Mouse (Mus musculus) kidney, embryonic 16.5 days (tissue): ENCODE data around the gene Cx3cr1. TPM values are rescaled to one million over a fixed set of nuclear protein-coding genes. Genes with fewer than 3 reads are reported as not detected.
"Not testable (repeated sequence)": the region's sequence is repeated elsewhere in the genome, so short reads cannot be mapped to it uniquely, and the experiment has no call there.

Experiments
- ATAC-seq: fragments of 200-750 bp; cut with Nextera tagmentation; 2 replicates; pipeline ENCODE4 v1.8.0; 2017; ENCODE audit warnings: moderate TSS enrichment; ENCODE audit not compliant: low FRiP score, low TSS enrichment
- H3K27ac ChIP-seq: fragments of 300-500 bp; sonication (generic); 2 replicates; pipeline ENCODE4 v1.5.1; 2014; ENCODE audit warnings: low read length
- H3K27me3 ChIP-seq: fragments of 300-500 bp; sonication (generic); 2 replicates; pipeline ENCODE4 v1.6.1; 2014; ENCODE audit warnings: low read length, control low read depth, mixed read lengths; ENCODE audit not compliant: insufficient read depth
- H3K36me3 ChIP-seq: fragments of 300-500 bp; sonication (generic); 2 replicates; pipeline ENCODE4 v1.6.1; 2014; ENCODE audit warnings: low read length, control low read depth, mixed read lengths; ENCODE audit not compliant: insufficient read depth
- H3K4me1 ChIP-seq: fragments of 300-500 bp; sonication (generic); 2 replicates; pipeline ENCODE4 v1.6.1; 2014; ENCODE audit warnings: low read length, control low read depth, mixed read lengths; ENCODE audit not compliant: insufficient read depth
- H3K4me2 ChIP-seq: fragments of 300-500 bp; sonication (generic); replicated peaks from 2 replicates; pipeline ENCODE4 v1.6.1; 2014; ENCODE audit warnings: low read depth, low read length
- H3K4me3 ChIP-seq: fragments of 300-500 bp; sonication (generic); 2 replicates; pipeline ENCODE4 v1.5.1; 2014; ENCODE audit warnings: mild to moderate bottlenecking, low read length
- H3K9ac ChIP-seq: fragments of 300-500 bp; sonication (generic); replicated peaks from 2 replicates; pipeline ENCODE4 v1.6.1; 2014; ENCODE audit warnings: low read length
- H3K9me3 ChIP-seq: fragments of 300-500 bp; sonication (generic); 2 replicates; pipeline ENCODE4 v1.6.1; 2016; ENCODE audit warnings: low read length, control low read depth
- WGBS: fragments of 180-500 bp; shearing (Covaris S2); extraction: QIAGEN DNeasy Blood & Tissue Kit; methylation state at CpG from one replicate; pipeline ENCODE4 v1.1.7; 2014; 5-methylcytosine and 5-hydroxymethylcytosine counted together
- polyA plus RNA-seq: library from polyadenylated mRNA; unstranded; fragments of >200 nt; fragmentation: Nextera tagmentation; extraction: Ambion mirVana; gene quantifications from 2 replicates; pipeline ENCODE4 v1.2.1, GENCODE M21; 2015

The Cx3cr1 gene
- polyA plus RNA-seq, 1 experiment from 2014 or later = 5.3 TPM

DNA sequence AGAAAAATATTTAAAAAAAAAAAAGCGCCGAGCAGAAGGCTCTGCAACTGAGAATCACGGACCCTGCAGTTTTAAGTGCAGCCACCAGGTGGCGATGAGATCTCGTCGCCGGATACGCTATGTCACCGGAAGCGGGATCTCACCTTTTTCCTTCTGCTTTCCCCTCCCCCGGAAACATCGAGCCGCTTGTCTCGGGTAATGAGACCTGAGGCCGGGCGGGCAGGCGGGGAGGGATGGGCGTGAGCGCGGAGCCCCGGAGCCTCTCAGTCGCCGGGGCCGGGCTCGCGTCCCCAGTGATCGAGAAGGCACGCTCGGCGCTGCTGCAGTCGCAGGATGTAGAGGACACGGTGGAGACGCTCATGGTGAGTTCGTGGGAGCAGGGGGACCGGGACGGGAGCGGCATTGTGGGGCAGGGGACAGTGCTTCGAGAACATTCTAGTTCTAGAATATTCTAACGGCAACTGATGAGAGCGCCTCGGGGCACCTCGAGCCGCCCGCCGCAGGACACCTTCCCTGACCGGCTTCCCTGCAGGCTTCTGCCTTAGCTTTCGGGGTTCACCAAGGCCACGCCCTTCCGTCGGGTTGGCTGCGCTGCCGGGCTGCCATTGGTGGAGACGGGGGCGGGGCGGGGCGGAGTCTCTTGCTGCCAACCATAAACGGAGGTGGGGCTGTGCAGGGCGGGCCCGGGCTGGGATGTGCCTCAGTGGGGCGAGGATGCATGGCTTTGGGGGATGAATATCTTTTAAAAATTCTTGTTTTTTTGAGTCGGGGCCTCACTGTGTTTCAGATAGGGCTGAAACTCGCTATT lies 40.7 kb upstream of the Cx3cr1 start, which contains the start of gene Slc25a38:
Slc25a38 (plus strand) TSS at position 164 of the 808 bp plus-strand sequence.
- under 1% methylated on average over 62 of the region's 62 CpGs for WGBS
- peak within 1 kb of the TSS; percentile 88 for H3K4me3 ChIP-seq
- peak within 1 kb of the TSS; percentile 77 for H3K9ac ChIP-seq
- H3K4me1 ChIP-seq = peaks cover 6% of the 10 kb centered on the region
- peak; percentile 98 for ATAC-seq
- no peaks in the 10 kb centered on the region for H3K27me3 ChIP-seq
- no peaks in the 10 kb centered on the region for H3K36me3 ChIP-seq
- peak within 1 kb of the TSS; percentile 73 for H3K4me2 ChIP-seq
- H3K27ac ChIP-seq = peak within 1 kb of the TSS; percentile 97
- no peaks in the 10 kb centered on the region for H3K9me3 ChIP-seq

DNA sequence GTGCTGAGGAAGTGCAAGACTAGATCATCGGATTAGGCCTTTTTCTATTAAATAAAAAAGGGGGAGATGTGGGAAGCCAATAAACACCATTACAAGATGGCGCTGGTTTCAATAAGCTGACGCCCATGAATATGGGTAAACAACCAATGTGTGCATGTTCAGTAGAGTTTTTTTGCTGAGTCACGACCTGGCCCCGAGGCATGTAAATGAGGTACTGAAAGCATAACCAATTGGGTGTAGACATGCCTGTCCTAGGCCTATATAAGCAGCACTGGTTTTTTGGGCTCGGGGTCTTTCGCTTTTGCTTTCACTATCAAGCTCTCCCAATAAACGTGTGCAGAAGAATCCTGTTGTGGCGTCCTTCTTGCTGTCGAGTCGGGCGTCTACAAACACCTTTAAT lies 39.3 kb upstream of the Cx3cr1 start:
- H3K9ac ChIP-seq, H3K4me2 ChIP-seq, H3K27me3 ChIP-seq, H3K4me1 ChIP-seq, H3K9me3 ChIP-seq, ATAC-seq, H3K36me3 ChIP-seq, H3K27ac ChIP-seq, H3K4me3 ChIP-seq: not testable (repeated sequence)
- WGBS = 95% methylated on average over 12 of the region's 12 CpGs

DNA sequence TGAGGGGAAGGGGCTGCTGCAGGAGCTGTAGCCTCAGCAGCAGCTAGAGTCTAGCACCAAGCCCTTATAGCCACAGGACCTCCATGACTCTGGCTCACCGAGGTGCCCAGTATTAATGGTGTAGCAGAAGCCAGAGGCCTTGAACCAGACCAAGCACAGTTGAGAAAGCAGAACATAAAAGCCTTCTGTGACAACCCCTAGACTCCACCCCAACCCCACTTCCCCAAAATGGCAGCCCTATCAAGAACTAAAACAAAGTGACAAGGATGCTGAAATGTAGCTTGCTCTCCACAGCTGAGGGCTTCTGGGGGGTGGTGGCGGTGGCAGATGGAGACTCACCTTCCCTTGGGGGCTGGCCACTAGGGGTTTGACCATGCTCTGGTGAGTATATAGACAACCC lies 31.5 kb upstream of the Cx3cr1 start:
- no peaks in the 10 kb centered on the region for H3K27me3 ChIP-seq
- peaks cover 4% of the 10 kb centered on the region; the same call in 1 of the 2 replicates for H3K9me3 ChIP-seq
- no peak overlapping the region for H3K4me3 ChIP-seq
- no peak for ATAC-seq
- H3K4me2 ChIP-seq = no peak overlapping the region
- no peak overlapping the region for H3K9ac ChIP-seq
- H3K36me3 ChIP-seq = no peaks in the 10 kb centered on the region
- no peak overlapping the region for H3K27ac ChIP-seq
- 85% methylated on average over 2 of the region's 2 CpGs for WGBS
- no peaks in the 10 kb centered on the region for H3K4me1 ChIP-seq

DNA sequence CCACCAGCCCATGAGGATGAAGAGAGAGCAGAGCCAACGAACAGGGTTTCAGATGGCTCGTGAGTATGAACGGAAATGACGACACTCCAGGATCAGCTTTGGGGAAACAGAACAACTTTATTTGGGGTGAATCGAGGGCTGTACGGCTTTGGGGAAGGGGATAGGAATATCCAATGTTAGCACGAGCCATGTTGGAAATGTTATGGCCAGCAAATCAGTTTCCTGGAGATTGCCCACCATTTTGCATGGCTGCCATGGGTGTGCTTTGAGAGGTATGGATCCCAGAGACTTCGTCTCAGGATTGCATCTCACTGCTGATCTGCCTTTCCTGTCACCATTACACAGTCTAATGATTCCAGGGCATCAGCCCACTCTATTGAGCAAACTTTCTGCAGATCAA lies 29.6 kb upstream of the Cx3cr1 start:
- H3K4me1 ChIP-seq = no peaks in the 10 kb centered on the region
- ATAC-seq = no peak

DNA sequence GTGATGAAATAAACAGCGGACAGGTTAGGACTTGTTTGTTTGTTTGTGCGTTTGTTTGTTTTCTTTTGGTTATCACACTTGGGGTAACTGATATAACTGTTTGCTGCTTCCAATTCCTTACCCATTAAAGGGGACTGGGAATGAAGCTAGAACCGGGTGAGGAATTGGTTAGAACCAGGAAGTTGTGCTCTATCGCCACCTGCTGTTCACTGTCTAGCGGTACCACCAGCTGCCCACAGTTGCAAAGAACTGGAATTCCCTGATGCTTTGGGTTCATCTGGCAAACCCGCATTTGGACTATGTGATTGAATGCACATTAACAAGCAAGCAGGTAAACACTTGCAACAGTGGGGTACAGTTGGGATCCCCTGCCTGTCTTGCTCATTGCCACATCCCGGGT lies 29.0 kb upstream of the Cx3cr1 start:
- Histone ChIP-seq H3K36me3 (no peaks in the 10 kb centered on the region), H3K4me3 (no peak overlapping the region), H3K4me1 (no peaks in the 10 kb centered on the region), H3K9me3 (peaks cover 4% of the 10 kb centered on the region; the same call in 1 of the 2 replicates), H3K27ac (no peak overlapping the region), H3K9ac (no peak overlapping the region), H3K4me2 (no peak overlapping the region), H3K27me3 (no peaks in the 10 kb centered on the region)
- no peak for ATAC-seq
- 24% methylated on average over 7 of the region's 7 CpGs for WGBS

More for the DNA sequence above, 29.6 kb upstream of the Cx3cr1 start:
- no peaks in the 10 kb centered on the region for H3K27me3 ChIP-seq
- no peak overlapping the region for H3K4me2 ChIP-seq
- 81% methylated on average over 8 of the region's 8 CpGs for WGBS
- no peak overlapping the region for H3K9ac ChIP-seq
- no peaks in the 10 kb centered on the region for H3K36me3 ChIP-seq
- no peak overlapping the region for H3K27ac ChIP-seq
- peaks cover 4% of the 10 kb centered on the region; the same call in 1 of the 2 replicates for H3K9me3 ChIP-seq
- H3K4me3 ChIP-seq = no peak overlapping the region

DNA sequence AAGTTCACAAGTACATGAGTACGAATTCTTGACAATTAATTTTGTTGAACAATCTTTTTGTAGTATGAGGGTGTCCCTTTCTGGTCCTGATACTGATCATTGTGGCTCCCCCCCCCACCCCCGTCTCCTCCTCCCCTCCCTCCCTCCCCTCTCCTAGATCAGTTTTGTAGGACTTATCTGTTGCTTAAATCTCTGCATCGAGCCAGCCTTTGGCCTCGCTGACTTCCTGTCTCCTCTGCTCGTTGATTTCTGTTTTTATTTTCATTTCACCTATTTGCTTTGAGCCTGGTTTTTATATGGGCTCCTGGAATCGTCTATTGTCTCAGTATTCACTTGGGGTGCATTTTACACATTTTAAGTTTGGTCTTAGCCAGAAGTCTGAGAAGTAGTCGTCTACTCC lies 26.2 kb upstream of the Cx3cr1 start:
- WGBS = 47% methylated on average over 7 of the region's 7 CpGs
- H3K4me3 ChIP-seq = no peak overlapping the region
- H3K9me3 ChIP-seq = no peaks in the 10 kb centered on the region
- no peaks in the 10 kb centered on the region for H3K36me3 ChIP-seq
- no peaks in the 10 kb centered on the region for H3K27me3 ChIP-seq
- H3K4me2 ChIP-seq = no peak overlapping the region
- H3K4me1 ChIP-seq = no peaks in the 10 kb centered on the region
- no peak for ATAC-seq
- no peak overlapping the region for H3K9ac ChIP-seq
- no peak overlapping the region for H3K27ac ChIP-seq

DNA sequence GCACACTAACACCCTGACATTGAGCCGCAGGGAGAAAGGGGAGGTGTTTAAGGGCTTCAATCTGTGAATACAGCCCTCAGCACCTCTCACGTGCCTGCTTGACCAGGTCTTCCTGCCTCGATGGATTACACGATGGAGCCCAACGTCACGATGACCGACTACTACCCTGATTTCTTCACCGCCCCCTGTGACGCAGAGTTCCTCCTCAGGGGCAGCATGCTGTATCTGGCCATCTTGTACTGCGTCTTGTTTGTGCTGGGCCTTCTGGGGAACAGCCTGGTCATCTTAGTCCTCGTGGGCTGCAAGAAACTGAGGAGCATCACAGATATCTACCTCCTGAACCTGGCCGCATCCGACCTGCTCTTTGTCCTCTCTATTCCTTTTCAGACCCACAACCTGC lies 24.0 kb upstream of the Cx3cr1 start:
- Histone ChIP-seq H3K4me3 (no peak overlapping the region), H3K4me2 (no peak overlapping the region), H3K27me3 (no peaks in the 10 kb centered on the region), H3K27ac (no peak overlapping the region), H3K4me1 (no peaks in the 10 kb centered on the region), H3K9ac (no peak overlapping the region), H3K9me3 (0 out of 2 replicates have a peak, but pooled peaks cover 6% of the 10 kb centered on the region), H3K36me3 (no peaks in the 10 kb centered on the region)
- no peak for ATAC-seq
- 86% methylated on average over 13 of the region's 13 CpGs for WGBS

DNA sequence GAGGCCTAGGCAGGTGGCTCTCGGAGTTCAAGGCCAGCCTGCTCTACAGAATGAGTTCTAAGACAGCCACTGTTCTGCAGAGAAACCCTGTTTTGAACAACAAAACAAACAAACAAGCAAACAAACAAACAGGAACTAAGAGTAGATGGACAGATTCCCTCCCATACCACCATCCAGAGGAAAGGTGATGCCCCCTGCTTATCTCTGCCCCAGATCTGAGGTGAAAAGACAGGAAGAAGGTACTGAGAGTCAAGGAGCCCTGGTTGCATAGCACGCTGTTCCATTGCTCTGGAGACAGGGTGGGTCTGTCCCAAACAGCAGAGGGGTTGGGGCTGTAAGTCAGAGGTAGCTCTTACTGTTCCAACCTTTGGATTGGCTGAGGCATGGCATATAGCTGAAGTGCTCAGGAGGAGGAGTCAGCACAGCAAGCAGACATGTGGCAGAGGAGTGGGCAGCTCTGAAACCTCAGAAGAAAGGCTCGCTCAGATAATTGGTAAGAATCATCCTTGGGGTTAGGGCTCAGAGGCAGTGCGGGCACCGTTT lies 22.1 kb upstream of the Cx3cr1 start, which contains the start of gene Ccr8:
Ccr8 (plus strand) TSS at position 419 of the 543 bp plus-strand sequence.
- Histone ChIP-seq H3K4me2 (no peak within 1 kb of the TSS), H3K9me3 (0 out of 2 replicates have a peak, but pooled peaks cover 6% of the 10 kb centered on the region), H3K36me3 (no peaks in the 10 kb centered on the region), H3K4me1 (no peaks in the 10 kb centered on the region), H3K27ac (no peak within 1 kb of the TSS), H3K4me3 (no peak within 1 kb of the TSS), H3K27me3 (no peaks in the 10 kb centered on the region), H3K9ac (no peak within 1 kb of the TSS)
- 76% methylated on average over 5 of the region's 5 CpGs for WGBS
- ATAC-seq = no peak

DNA sequence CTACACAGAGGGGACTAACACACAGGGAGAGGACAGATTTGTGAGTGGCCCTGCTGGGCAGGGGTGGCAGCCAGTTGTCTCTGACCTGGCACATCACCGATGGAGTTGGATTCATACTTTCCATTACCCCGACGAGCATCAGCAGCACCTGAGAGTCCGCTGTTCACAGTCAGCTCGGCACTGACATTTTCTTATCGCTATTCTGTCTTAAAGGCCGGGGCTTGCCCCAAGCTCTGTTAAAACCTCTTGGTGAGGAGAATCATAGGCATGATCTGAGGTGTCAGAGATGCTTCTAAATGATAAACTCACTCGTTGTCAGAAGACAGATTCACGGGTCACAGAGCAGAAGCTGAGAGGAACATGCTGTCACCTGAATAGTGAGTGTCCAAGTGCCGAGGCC lies 21.4 kb upstream of the Cx3cr1 start:
- Histone ChIP-seq H3K36me3 (no peaks in the 10 kb centered on the region), H3K9ac (no peak overlapping the region), H3K4me1 (no peaks in the 10 kb centered on the region), H3K9me3 (0 out of 2 replicates have a peak, but pooled peaks cover 6% of the 10 kb centered on the region), H3K27ac (no peak overlapping the region), H3K4me3 (no peak overlapping the region), H3K4me2 (no peak overlapping the region), H3K27me3 (no peaks in the 10 kb centered on the region)
- ATAC-seq = no peak
- 84% methylated on average over 10 of the region's 10 CpGs for WGBS

DNA sequence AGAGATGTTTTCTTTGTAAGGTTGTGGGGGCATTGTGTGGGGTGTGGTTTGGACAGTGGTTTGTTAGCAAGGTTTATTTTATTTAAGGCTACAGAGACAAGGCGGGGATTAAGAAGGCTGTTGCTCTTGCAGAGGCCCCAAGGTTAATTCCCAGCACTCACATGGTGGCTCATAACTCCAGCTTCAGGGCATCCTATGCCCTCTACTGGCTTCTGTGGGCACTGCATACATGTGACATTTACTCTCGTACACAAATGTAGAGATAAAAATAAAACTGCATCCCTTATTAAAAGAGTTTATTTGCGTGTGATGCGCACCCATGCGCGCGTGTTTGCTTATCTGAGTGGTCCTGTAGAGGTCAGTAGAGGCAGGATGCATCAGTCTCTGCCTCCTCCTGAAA lies 19.4 kb upstream of the Cx3cr1 start:
- Histone ChIP-seq H3K27me3 (no peaks in the 10 kb centered on the region), H3K36me3 (no peaks in the 10 kb centered on the region), H3K4me1 (no peaks in the 10 kb centered on the region), H3K9me3 (0 out of 2 replicates have a peak, but pooled peaks cover 6% of the 10 kb centered on the region), H3K4me3 (no peak overlapping the region), H3K27ac (no peak overlapping the region), H3K9ac (no peak overlapping the region), H3K4me2 (no peak overlapping the region)
- 94% methylated on average over 7 of the region's 7 CpGs for WGBS
- no peak for ATAC-seq
